Mouse (Mus musculus) stomach, postnatal 0 days (tissue): ENCODE measurements around the gene Csrp1. TPM values are rescaled to one million over a fixed set of nuclear protein-coding genes. Genes with fewer than 3 reads are reported as not detected.

Source experiments
- ATAC-seq: fragments of 200-750 bp; cut with Nextera tagmentation; 2 replicates; pipeline ENCODE4 v1.8.0; 2017; ENCODE audit not compliant: low FRiP score, low TSS enrichment
- DNase-seq: peaks from one replicate; pipeline ENCODE4 v3.0.0-alpha.2; 2016; ENCODE audit warnings: low spot score
- H3K27ac ChIP-seq: fragments of 300-500 bp; sonication (generic); replicated peaks from 2 replicates; pipeline ENCODE4 v1.5.1; 2014; ENCODE audit warnings: mild to moderate bottlenecking, control low read depth
- H3K27me3 ChIP-seq: fragments of 300-500 bp; sonication (generic); 2 replicates; pipeline ENCODE4 v1.6.1; 2014; ENCODE audit warnings: low read length; ENCODE audit not compliant: control insufficient read depth, insufficient read depth
- H3K36me3 ChIP-seq: fragments of 300-500 bp; sonication (generic); 2 replicates; pipeline ENCODE4 v1.6.1; 2014; ENCODE audit warnings: low read length, mixed read lengths; ENCODE audit not compliant: control insufficient read depth, insufficient read depth
- H3K4me1 ChIP-seq: fragments of 300-500 bp; sonication (generic); replicated peaks from 2 replicates; pipeline ENCODE4 v1.6.1; 2014; ENCODE audit warnings: antibody characterized with exemption; ENCODE audit not compliant: control insufficient read depth, insufficient read depth
- H3K4me2 ChIP-seq: fragments of 300-500 bp; sonication (generic); replicated peaks from 2 replicates; pipeline ENCODE4 v1.6.1; 2014; ENCODE audit warnings: low read depth, mild to moderate bottlenecking, control low read depth, moderate library complexity
- H3K4me3 ChIP-seq: fragments of 300-500 bp; sonication (generic); 2 replicates; pipeline ENCODE4 v1.5.1; 2014; ENCODE audit warnings: low read depth, low read length, control low read depth
- H3K9ac ChIP-seq: fragments of 300-500 bp; sonication (generic); 2 replicates; pipeline ENCODE4 v1.6.1; 2014; ENCODE audit warnings: mild to moderate bottlenecking, low read length, control low read depth, mixed read lengths
- H3K9me3 ChIP-seq: fragments of 300-500 bp; sonication (generic); 2 replicates; pipeline ENCODE4 v1.6.1; 2016; ENCODE audit warnings: low read length; ENCODE audit not compliant: control insufficient read depth
- CTCF ChIP-seq: IDR thresholded peaks from 2 replicates; pipeline ENCODE4 v1.5.1; 2016; ENCODE audit warnings: antibody characterized with exemption, low read depth, mild to moderate bottlenecking, moderate library complexity
- EP300 ChIP-seq: optimal IDR thresholded peaks from 2 replicates; pipeline ENCODE3; 2016; ENCODE audit warnings: antibody characterized with exemption
- WGBS: fragments of 180-500 bp; shearing (Covaris S2); extraction: QIAGEN DNeasy Blood & Tissue Kit; methylation state at CpG from one replicate; pipeline ENCODE4 v1.1.7; 2014; 5-methylcytosine and 5-hydroxymethylcytosine counted together
- polyA plus RNA-seq: library from polyadenylated mRNA; unstranded; fragments of >200 nt; fragmentation: Nextera tagmentation; extraction: Ambion mirVana; gene quantifications from 2 replicates; pipeline ENCODE4 v1.2.1, GENCODE M21; 2015

The Csrp1 gene
- polyA plus RNA-seq = 418 and 496 TPM in 2 replicates

DNA sequence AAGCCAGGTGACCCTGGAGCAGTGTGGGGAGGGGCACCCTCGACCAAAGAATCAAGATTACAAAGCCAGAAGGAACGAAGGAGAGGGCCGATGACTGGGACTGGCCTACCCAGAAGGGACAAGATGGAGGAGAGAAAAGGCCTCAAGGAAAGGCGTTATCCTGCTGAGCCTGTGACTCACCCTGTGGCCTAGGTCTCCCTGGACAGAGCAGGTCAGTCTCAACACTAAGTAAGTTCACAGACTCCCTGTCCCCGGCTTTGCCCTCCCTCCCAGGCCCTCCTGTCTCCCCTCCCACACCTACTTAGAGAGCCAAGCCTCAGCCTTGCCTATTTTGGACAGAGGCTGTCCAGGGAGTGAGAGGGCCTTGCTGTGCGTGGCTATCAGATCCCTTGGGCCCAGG lies at the start of gene Csrp1:
Csrp1 (plus strand) TSS at position 79 of the 400 bp plus-strand sequence.
- Histone ChIP-seq H3K9ac (no peak within 1 kb of the TSS), H3K4me1 (no peaks in the 10 kb centered on the region)
- peak; percentile 55 for ATAC-seq

GRCm38 (mm10) chr1:135670397-135671130 lies 49.3 kb upstream of the Csrp1 start:
- no peaks in the 10 kb centered on the region for H3K9me3 ChIP-seq
- H3K27ac ChIP-seq = no peak overlapping the region
- peak; percentile 71 for ATAC-seq
- H3K4me3 ChIP-seq = no peak overlapping the region
- peak; percentile 82 for DNase-seq
- H3K4me1 ChIP-seq = peaks cover 3% of the 10 kb centered on the region; the same call in 1 of the 2 replicates
- peak overlapping the region; percentile 29; the same call in 1 of the 2 replicates for H3K4me2 ChIP-seq
- H3K9ac ChIP-seq = no peak overlapping the region
- H3K27me3 ChIP-seq = no peaks in the 10 kb centered on the region
- TF ChIP-seq CTCF (peak; percentile 98), EP300 (no peak)
- H3K36me3 ChIP-seq = no peaks in the 10 kb centered on the region
- 8% methylated on average over 13 of the region's 13 CpGs for WGBS

More for the DNA sequence above, at the start of gene Csrp1:
- Histone ChIP-seq H3K27ac (no peak within 1 kb of the TSS), H3K4me2 (no peak within 1 kb of the TSS), H3K36me3 (no peaks in the 10 kb centered on the region), H3K4me3 (no peak within 1 kb of the TSS), H3K9me3 (no peaks in the 10 kb centered on the region), H3K27me3 (no peaks in the 10 kb centered on the region)
- TF ChIP-seq EP300 (no peak), CTCF (no peak)
- no peak for DNase-seq
- WGBS = 60% methylated on average over 6 of the region's 6 CpGs

GRCm38 (mm10) chr1:135671406-135671805 lies 48.5 kb upstream of the Csrp1 start:
- Histone ChIP-seq H3K27me3 (no peaks in the 10 kb centered on the region), H3K9me3 (no peaks in the 10 kb centered on the region), H3K36me3 (no peaks in the 10 kb centered on the region), H3K9ac (no peak overlapping the region), H3K4me1 (peaks cover 3% of the 10 kb centered on the region; the same call in 1 of the 2 replicates), H3K4me3 (no peak overlapping the region), H3K27ac (no peak overlapping the region), H3K4me2 (no peak overlapping the region)
- WGBS = 32% methylated on average over 1 of the region's 1 CpGs
- ATAC-seq (no peak), DNase-seq (no peak)
- TF ChIP-seq EP300 (no peak), CTCF (peak; percentile 53)

DNA sequence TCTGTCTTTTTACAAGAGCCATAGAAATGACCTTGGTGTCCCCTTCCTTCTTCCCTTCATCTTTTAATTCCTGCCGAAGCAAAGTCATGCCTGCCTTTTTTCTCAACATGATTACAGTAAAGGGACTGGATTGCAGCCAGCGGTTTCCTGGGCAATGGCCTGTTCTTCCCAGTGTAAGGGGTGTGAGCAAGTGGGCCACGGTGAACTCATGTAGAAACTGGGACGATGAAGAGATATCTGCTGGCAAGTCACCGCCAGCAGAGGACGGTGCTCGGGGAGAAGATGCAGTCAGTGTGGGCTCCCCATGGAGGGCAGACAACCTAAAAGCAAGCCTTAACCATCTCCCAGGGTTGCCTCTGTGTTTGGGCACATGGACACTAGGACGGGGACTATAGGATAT lies 47.9 kb upstream of the Csrp1 start:
- Histone ChIP-seq H3K4me3 (no peak overlapping the region), H3K4me1 (peaks cover 3% of the 10 kb centered on the region; the same call in 1 of the 2 replicates), H3K27me3 (no peaks in the 10 kb centered on the region), H3K9ac (no peak overlapping the region), H3K36me3 (no peaks in the 10 kb centered on the region), H3K4me2 (no peak overlapping the region), H3K9me3 (no peaks in the 10 kb centered on the region), H3K27ac (no peak overlapping the region; the same call in 1 of the 2 replicates)
- TF ChIP-seq CTCF (peak; percentile 30; the same call in 1 of the 2 replicates), EP300 (no peak)
- DNase-seq (no peak), ATAC-seq (no peak)
- 55% methylated on average over 8 of the region's 8 CpGs for WGBS

DNA sequence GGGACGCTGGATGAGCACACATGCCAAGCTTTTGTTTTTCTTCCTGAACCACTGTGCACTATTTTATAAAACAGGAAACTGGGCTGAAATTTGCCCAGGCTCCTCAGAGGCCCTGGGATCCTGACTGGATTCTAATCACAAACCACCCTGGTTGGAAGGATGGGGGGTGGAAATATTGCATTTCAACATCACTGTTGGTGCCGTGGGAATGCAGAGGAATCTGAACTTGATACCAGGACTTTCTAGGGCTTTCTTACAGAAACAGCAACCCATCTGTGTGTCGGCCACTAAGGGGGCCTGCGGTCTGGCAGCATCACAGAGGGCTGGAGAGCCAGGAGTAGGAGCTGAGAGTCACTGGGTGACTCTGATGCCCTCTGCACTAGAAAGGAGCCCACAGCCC lies 47.5 kb upstream of the Csrp1 start:
- no peak overlapping the region; the same call in 1 of the 2 replicates for H3K27ac ChIP-seq
- DNase-seq = no peak
- no peaks in the 10 kb centered on the region for H3K36me3 ChIP-seq
- H3K27me3 ChIP-seq = no peaks in the 10 kb centered on the region
- H3K9me3 ChIP-seq = no peaks in the 10 kb centered on the region
- TF ChIP-seq CTCF (no peak), EP300 (no peak)
- ATAC-seq = no peak
- H3K4me3 ChIP-seq = no peak overlapping the region
- no peak overlapping the region for H3K9ac ChIP-seq
- WGBS = 64% methylated on average over 4 of the region's 4 CpGs
- H3K4me2 ChIP-seq = no peak overlapping the region
- H3K4me1 ChIP-seq = peaks cover 3% of the 10 kb centered on the region; the same call in 1 of the 2 replicates

DNA sequence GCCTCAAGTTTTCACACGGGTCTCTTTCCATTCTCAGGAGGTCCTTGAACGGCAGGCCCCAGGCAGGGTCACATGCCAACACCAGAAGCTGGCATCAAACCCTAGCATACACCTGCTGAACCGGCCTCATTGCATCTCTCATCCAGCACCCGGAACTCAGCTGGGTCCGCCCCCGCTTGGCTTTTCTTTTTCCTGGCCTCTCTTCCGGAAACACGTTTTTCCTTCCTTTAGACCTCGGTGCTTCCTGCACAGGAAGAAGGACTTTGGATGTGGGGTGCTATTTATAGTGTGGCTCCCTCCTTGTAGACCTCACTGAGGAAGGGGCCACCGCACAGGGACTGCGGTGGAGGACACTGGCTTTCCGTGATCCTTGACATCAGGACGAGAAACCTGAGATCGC lies 46.4 kb upstream of the Csrp1 start:
- Histone ChIP-seq H3K4me3 (no peak overlapping the region), H3K36me3 (no peaks in the 10 kb centered on the region), H3K4me2 (no peak overlapping the region), H3K27ac (no peak overlapping the region), H3K9ac (no peak overlapping the region), H3K4me1 (peaks cover 3% of the 10 kb centered on the region; the same call in 1 of the 2 replicates), H3K27me3 (no peaks in the 10 kb centered on the region), H3K9me3 (no peaks in the 10 kb centered on the region)
- no peak for ATAC-seq
- WGBS = 74% methylated on average over 14 of the region's 14 CpGs
- no peak for TF ChIP-seq CTCF
- no peak for TF ChIP-seq EP300
- no peak for DNase-seq
